Mouse (Mus musculus): ENCODE results near the gene Slc35e2. TPM values are rescaled to one million over a fixed set of nuclear protein-coding genes. Genes with fewer than 3 reads are reported as not detected.

The Slc35e2 gene
- polyA plus RNA-seq, 1 experiment from 2014 or later: 9.5 TPM

DNA sequence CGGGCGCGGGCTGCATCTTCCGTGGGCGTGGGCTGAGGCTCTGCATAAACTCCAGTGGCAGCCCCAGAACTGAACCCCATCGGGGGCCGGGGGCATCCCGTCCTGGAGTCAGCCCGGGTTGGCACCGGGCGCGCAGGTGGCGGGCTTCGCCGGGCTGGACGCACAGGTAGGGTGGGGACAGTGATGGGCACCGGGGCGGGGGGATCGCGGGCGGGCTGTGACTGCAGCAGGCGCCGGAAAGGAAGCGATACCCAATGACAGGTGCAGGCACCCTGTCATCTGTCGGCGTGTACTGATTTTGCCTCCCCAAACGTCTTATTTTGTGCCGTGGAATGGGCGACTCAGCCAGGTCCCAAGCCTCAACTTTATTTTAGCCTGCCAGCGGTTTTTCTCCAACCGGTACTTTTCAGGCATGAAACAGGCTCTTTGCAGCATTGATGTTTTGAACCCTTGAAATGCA, 811 bp downstream of the Slc35e2 start:
- Histone ChIP-seq H3K4me2 (peak overlapping the region; percentile 89), H3K27ac (ENCODE audit: low read depth) (peak overlapping the region; percentile 99), H3K4me1 (ENCODE audit: insufficient read depth) (0 out of 2 replicates have a peak, but pooled peaks cover 2% of the 10 kb centered on the region), H3K9ac (peak overlapping the region; percentile 93), H3K36me3 (ENCODE audit: insufficient read depth) (peaks cover 24% of the 10 kb centered on the region), H3K9me3 (ENCODE audit: low read depth, low read length) (no peaks in the 10 kb centered on the region), H3K27me3 (ENCODE audit: insufficient read depth, low read length) (no peaks in the 10 kb centered on the region), H3K4me3 (ENCODE audit: low read depth, low read length) (peak overlapping the region; percentile 98)
- no peak for DNase-seq
- no peak for TF ChIP-seq CTCF (IDR thresholded peaks at IDR 0.05; ENCODE audit: low read depth)
- WGBS: 2% methylated on average over 30 of the region's 31 CpGs
- ATAC-seq (ENCODE audit: insufficient read depth): no peak

DNA sequence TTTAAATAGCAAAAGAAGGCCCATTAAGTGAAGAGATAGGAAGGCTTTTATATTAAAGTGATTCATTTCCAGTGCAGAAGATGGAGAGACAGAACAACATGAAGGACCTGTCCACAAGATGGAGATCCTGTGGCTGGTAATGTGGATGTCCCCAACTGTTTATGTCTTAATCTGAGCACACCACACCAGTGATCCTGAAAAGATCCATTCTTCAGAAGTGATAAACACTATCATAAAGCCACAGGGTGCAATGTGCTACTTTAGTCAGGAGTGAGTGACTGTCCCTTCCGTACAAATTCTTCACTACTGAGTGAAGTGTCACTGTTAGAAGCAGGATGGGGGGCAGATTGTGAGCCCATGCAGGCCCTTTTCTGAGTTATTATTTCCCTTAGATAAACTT, 1.5 kb downstream of the Slc35e2 start:
- Histone ChIP-seq H3K4me2 (peak overlapping the region; percentile 89), H3K4me1 (ENCODE audit: insufficient read depth) (0 out of 2 replicates have a peak, but pooled peaks cover 2% of the 10 kb centered on the region), H3K9ac (peak overlapping the region; percentile 93; the same call in 1 of the 2 replicates), H3K9me3 (ENCODE audit: low read depth, low read length) (no peaks in the 10 kb centered on the region), H3K4me3 (ENCODE audit: low read depth, low read length) (peak overlapping the region; percentile 98), H3K27ac (ENCODE audit: low read depth) (no peak overlapping the region), H3K27me3 (ENCODE audit: insufficient read depth, low read length) (no peaks in the 10 kb centered on the region), H3K36me3 (ENCODE audit: insufficient read depth) (peaks cover 24% of the 10 kb centered on the region)
- TF ChIP-seq CTCF (IDR thresholded peaks at IDR 0.05; ENCODE audit: low read depth): no peak
- DNase-seq (no peak), ATAC-seq (ENCODE audit: insufficient read depth) (no peak)
- 77% methylated on average over 1 of the region's 1 CpGs for WGBS

DNA sequence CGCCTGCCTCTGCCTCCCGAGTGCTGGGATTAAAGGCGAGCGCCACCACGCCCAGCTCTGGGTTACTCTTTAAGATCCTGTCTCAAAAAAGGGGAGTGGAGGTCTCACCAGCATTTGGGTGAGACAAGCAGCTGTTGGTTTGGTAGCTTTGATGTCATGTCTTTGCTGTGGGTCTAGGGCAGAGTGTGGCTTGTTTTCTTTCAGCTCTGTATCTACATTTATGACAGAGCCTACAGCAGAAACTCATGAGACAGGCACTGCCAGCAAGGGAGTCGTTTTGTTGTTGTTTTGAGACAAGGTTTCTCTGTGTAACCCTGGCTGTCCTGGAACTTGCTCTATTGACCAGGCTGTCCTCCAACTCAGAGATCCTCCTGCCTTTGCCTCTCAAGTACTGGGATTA, 2.6 kb downstream of the Slc35e2 start:
- H3K4me3 ChIP-seq (ENCODE audit: low read depth, low read length): no peak overlapping the region
- no peak for TF ChIP-seq CTCF (IDR thresholded peaks at IDR 0.05; ENCODE audit: low read depth)
- WGBS: 94% methylated on average over 6 of the region's 6 CpGs
- H3K27me3 ChIP-seq (ENCODE audit: insufficient read depth, low read length): no peaks in the 10 kb centered on the region
- DNase-seq (no peak), ATAC-seq (ENCODE audit: insufficient read depth) (no peak)
- H3K9ac ChIP-seq: no peak overlapping the region
- no peak overlapping the region for H3K27ac ChIP-seq (ENCODE audit: low read depth)
- H3K4me1 ChIP-seq (ENCODE audit: insufficient read depth): 0 out of 2 replicates have a peak, but pooled peaks cover 2% of the 10 kb centered on the region
- no peak overlapping the region for H3K4me2 ChIP-seq
- H3K36me3 ChIP-seq (ENCODE audit: insufficient read depth): peaks cover 24% of the 10 kb centered on the region
- no peaks in the 10 kb centered on the region for H3K9me3 ChIP-seq (ENCODE audit: low read depth, low read length)

DNA sequence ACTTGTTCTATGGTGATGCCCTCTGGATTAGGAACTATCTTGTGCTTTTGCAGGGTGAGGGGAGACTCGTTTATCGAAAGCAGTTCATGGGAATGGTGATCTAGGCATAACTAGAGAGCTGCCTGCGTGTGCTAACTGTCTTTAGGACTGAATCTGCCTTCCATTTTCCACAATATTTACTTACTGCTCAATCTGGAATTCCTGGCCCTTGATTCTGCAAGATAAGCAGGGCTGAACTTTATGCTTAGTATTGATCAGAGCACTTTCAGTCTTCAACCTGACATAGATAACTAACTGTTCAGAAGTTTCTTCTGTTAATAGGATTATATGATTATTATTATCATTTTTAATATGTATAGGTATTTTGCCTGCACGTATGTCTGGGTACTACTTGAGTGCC, 3.9 kb downstream of the Slc35e2 start:
- H3K4me1 ChIP-seq (ENCODE audit: insufficient read depth): 0 out of 2 replicates have a peak, but pooled peaks cover 2% of the 10 kb centered on the region
- DNase-seq: no peak
- H3K9ac ChIP-seq: no peak overlapping the region
- no peak for ATAC-seq (ENCODE audit: insufficient read depth)
- no peak overlapping the region for H3K4me3 ChIP-seq (ENCODE audit: low read depth, low read length)
- no peak overlapping the region for H3K27ac ChIP-seq (ENCODE audit: low read depth)
- no peaks in the 10 kb centered on the region for H3K9me3 ChIP-seq (ENCODE audit: low read depth, low read length)
- H3K36me3 ChIP-seq (ENCODE audit: insufficient read depth): peaks cover 34% of the 10 kb centered on the region
- no peak overlapping the region for H3K4me2 ChIP-seq
- no peaks in the 10 kb centered on the region for H3K27me3 ChIP-seq (ENCODE audit: insufficient read depth, low read length)
- 87% methylated on average over 4 of the region's 4 CpGs for WGBS
- TF ChIP-seq CTCF (IDR thresholded peaks at IDR 0.05; ENCODE audit: low read depth): no peak

DNA sequence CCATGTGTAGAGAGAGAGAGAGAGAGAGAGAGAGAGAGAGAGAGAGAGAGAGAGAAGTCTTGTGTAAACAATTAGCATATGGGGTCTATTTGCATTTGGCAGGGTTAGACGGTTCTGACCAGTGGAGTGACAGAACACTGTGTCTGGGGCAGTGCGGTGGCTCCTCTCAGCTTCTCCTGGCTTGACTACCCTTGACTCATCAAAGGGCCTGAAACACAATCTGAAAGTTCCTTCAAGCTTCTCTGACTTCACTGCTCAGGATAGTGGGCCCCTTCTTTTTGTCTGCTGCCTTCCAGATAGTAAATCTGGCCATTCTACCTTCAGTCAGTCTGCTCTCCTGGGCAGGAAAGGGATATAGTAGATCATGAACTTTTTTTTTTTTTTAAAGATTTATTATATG, 5.6 kb downstream of the Slc35e2 start:
- DNase-seq (no peak), ATAC-seq (ENCODE audit: insufficient read depth) (no peak)
- H3K27ac ChIP-seq (ENCODE audit: low read depth): no peak overlapping the region
- no peak overlapping the region for H3K9ac ChIP-seq
- no peak for TF ChIP-seq CTCF (IDR thresholded peaks at IDR 0.05; ENCODE audit: low read depth)
- no peak overlapping the region for H3K4me3 ChIP-seq (ENCODE audit: low read depth, low read length)
- H3K4me2 ChIP-seq: no peak overlapping the region
- H3K27me3 ChIP-seq (ENCODE audit: insufficient read depth, low read length): no peaks in the 10 kb centered on the region
- WGBS: 59% methylated on average over 2 of the region's 2 CpGs
- peaks cover 48% of the 10 kb centered on the region for H3K36me3 ChIP-seq (ENCODE audit: insufficient read depth)
- no peaks in the 10 kb centered on the region for H3K9me3 ChIP-seq (ENCODE audit: low read depth, low read length)
- H3K4me1 ChIP-seq (ENCODE audit: insufficient read depth): no peaks in the 10 kb centered on the region

DNA sequence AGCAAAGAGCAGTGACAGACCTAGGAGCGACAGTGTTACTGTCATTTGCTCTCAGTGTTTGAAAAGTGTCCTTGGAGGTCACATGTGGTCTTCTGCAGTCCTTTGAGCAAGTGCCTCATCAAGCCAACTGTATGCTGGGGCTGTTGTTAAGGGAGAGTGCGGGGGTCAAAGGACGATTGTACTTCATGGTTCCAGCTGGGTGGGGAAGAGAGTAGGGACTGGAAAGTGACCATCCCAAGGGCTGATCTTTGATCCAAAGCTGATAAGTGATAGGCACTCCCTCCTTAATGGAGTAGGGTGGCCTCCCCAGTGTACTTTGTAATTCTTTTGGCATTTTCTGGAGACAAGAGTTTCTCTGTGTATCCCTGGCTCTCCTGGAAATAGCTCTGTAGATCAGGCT, 10.6 kb downstream of the Slc35e2 start:
- peaks cover 58% of the 10 kb centered on the region for H3K36me3 ChIP-seq (ENCODE audit: insufficient read depth)
- H3K9ac ChIP-seq: no peak overlapping the region
- no peak overlapping the region for H3K4me3 ChIP-seq (ENCODE audit: low read depth, low read length)
- 85% methylated on average over 3 of the region's 3 CpGs for WGBS
- no peak overlapping the region for H3K4me2 ChIP-seq
- H3K9me3 ChIP-seq (ENCODE audit: low read depth, low read length): no peaks in the 10 kb centered on the region
- H3K27ac ChIP-seq (ENCODE audit: low read depth): no peak overlapping the region
- no peaks in the 10 kb centered on the region for H3K4me1 ChIP-seq (ENCODE audit: insufficient read depth)
- H3K27me3 ChIP-seq (ENCODE audit: insufficient read depth, low read length): no peaks in the 10 kb centered on the region
- DNase-seq: no peak
- no peak for ATAC-seq (ENCODE audit: insufficient read depth)
- no peak for TF ChIP-seq CTCF (IDR thresholded peaks at IDR 0.05; ENCODE audit: low read depth)

DNA sequence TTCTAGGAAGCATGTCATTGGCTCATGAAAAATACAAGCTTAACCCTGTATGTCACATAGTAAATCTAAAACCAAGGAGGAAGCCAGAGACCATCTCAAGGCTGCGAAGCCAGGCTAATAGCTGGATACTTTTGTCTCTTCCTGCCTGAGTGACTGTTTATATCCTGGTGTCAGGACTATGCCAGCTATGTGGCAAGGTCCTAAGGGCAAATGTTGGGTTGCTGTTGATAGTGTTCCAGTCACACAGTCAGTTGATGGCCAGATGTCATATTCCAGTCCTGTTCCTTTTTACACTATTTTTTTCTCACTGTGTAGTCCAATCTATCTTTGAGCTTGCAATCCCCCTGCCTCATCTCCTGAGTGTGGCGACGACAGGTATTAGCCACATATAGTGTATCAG, 12.0 kb downstream of the Slc35e2 start:
- 92% methylated on average over 3 of the region's 3 CpGs for WGBS
- Histone ChIP-seq H3K9ac (no peak overlapping the region), H3K4me1 (ENCODE audit: insufficient read depth) (no peaks in the 10 kb centered on the region), H3K36me3 (ENCODE audit: insufficient read depth) (peaks cover 72% of the 10 kb centered on the region), H3K4me2 (no peak overlapping the region), H3K4me3 (ENCODE audit: low read depth, low read length) (no peak overlapping the region), H3K9me3 (ENCODE audit: low read depth, low read length) (no peaks in the 10 kb centered on the region), H3K27me3 (ENCODE audit: insufficient read depth, low read length) (no peaks in the 10 kb centered on the region), H3K27ac (ENCODE audit: low read depth) (no peak overlapping the region)
- no peak for ATAC-seq (ENCODE audit: insufficient read depth)
- no peak for TF ChIP-seq CTCF (IDR thresholded peaks at IDR 0.05; ENCODE audit: low read depth)
- no peak for DNase-seq

DNA sequence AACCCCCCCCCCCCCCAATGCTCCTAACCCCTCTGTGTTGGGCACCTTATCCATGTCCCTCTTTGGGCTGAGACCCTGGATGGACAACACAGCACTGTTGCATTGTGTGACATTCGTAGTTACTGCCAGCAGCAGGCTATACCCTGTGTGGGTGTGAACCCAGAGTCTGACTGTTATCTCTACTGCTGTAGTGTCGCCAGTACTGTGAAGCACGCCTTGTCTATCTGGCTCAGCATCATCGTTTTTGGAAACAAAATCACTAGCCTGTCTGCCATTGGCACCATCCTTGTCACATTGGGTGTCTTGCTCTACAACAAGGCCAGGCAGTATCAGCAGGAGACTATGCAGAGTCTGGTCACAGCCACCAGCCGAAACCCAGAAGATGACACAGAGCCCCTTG, 17.1 kb downstream of the Slc35e2 start:
- H3K27me3 ChIP-seq (ENCODE audit: insufficient read depth, low read length): no peaks in the 10 kb centered on the region
- no peak for TF ChIP-seq CTCF (IDR thresholded peaks at IDR 0.05; ENCODE audit: low read depth)
- H3K36me3 ChIP-seq (ENCODE audit: insufficient read depth): peaks cover 71% of the 10 kb centered on the region
- WGBS: 91% methylated on average over 5 of the region's 5 CpGs
- no peaks in the 10 kb centered on the region for H3K4me1 ChIP-seq (ENCODE audit: insufficient read depth)
- ATAC-seq (ENCODE audit: insufficient read depth): no peak
- no peak overlapping the region for H3K9ac ChIP-seq
- H3K4me2 ChIP-seq: no peak overlapping the region
- no peak for DNase-seq
- H3K27ac ChIP-seq (ENCODE audit: low read depth): no peak overlapping the region
- no peak overlapping the region for H3K4me3 ChIP-seq (ENCODE audit: low read depth, low read length)
- H3K9me3 ChIP-seq (ENCODE audit: low read depth, low read length): no peaks in the 10 kb centered on the region
